Mouse (Mus musculus) small intestine, adult 2 months (tissue): ENCODE data around the gene Bbs1.

Source experiments
- CTCF ChIP-seq: fragments of 200-500 bp; IDR thresholded peaks from 2 replicates; pipeline ENCODE4 v1.5.1; 2012; ENCODE audit warnings: low read depth, mild to moderate bottlenecking, control low read depth, inconsistent platforms, low read length, moderate library complexity, mixed read lengths; ENCODE audit not compliant: insufficient replicate concordance, insufficient read length; ENCODE audit errors: extremely low read depth
- POLR2A ChIP-seq: fragments of 200-500 bp; IDR thresholded peaks from 2 replicates; pipeline ENCODE4 v1.6.1; 2012; ENCODE audit warnings: low read depth, mild to moderate bottlenecking, control low read depth, inconsistent platforms, low read length, moderate library complexity

GRCm38 (mm10) chr19:4863048-4863447, 43.4 kb downstream of the Bbs1 start:
- no peak for TF ChIP-seq CTCF
- no peak for TF ChIP-seq POLR2A
